Mouse (Mus musculus) brain, embryonic 14.5 days (tissue): ENCODE measurements at regions not wholly inside any gene's neighbourhood (a gene's known extent, or its start where the extent isn't known, plus 50 kb on each side); places are given as distances from the start of the nearest gene placed in this dataset.

Experiments used
- CTCF ChIP-seq: fragments of 200-500 bp; IDR thresholded peaks from 2 replicates; pipeline ENCODE4 v1.5.1; 2012; ENCODE audit warnings: inconsistent platforms, mild to moderate bottlenecking, moderate library complexity, borderline replicate concordance; ENCODE audit not compliant: insufficient read depth, insufficient read length; ENCODE audit errors: extremely low read depth
- POLR2A ChIP-seq: fragments of 200-500 bp; IDR thresholded peaks from 2 replicates; pipeline ENCODE4 v1.6.1; 2012; ENCODE audit warnings: mild to moderate bottlenecking, inconsistent platforms, borderline replicate concordance; ENCODE audit not compliant: poor library complexity, insufficient read depth, insufficient read length, severe bottlenecking; ENCODE audit errors: extremely low read depth

DNA sequence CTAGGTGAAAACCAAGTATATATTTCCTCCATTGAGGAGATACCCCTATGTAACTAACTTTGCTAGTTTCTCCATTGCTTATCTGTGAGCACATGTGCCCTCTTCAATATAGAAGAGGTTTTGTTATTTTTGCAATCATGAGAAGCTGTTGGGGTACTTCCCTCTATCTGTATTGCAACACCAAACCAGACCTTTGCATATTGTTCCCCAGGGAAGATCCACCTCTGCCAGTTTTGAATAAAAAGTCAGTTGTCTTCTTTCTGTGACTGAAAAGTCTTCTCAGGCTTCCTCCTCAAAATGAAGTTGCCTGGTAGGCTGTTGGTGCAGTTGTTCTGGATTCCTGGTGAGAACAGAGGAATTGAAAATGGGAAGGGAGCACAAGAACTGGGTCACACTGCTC is 775.8 kb upstream of the Tacstd2 start:
- no peak for TF ChIP-seq CTCF
- no peak for TF ChIP-seq POLR2A
